Mouse (Mus musculus) MEL (cell line): Measurements from ENCODE around the gene Kansl1.

Source experiments
- CTCF ChIP-seq, 3 experiments: IDR thresholded peaks in 2 of 3; conservative IDR thresholded peaks in 1 of 3; 2 replicates each; pipeline ENCODE4 v1.5.1; 2011 to 2012; ENCODE audit warnings: low read length in 3 of 3, low read depth in 2 of 3, mild to moderate bottlenecking in 2 of 3, improper control_type of control experiment in 1 of 3, inconsistent platforms in 1 of 3, mixed read lengths in 1 of 3, moderate library complexity in 1 of 3; ENCODE audit not compliant: control insufficient read depth in 1 of 3, insufficient read depth in 1 of 3, poor library complexity in 1 of 3, severe bottlenecking in 1 of 3
- POLR2A ChIP-seq, 2 experiments: IDR thresholded peaks; 2 replicates each; pipeline ENCODE4 v1.6.1; 2011 to 2012; ENCODE audit warnings: low read length in 2 of 2, mild to moderate bottlenecking in 2 of 2, control low read depth in 1 of 2, improper control_type of control experiment in 1 of 2, low read depth in 1 of 2, moderate library complexity in 1 of 2; ENCODE audit not compliant: control insufficient read depth in 1 of 2, insufficient read depth in 1 of 2, poor library complexity in 1 of 2
- RAD21 ChIP-seq: IDR thresholded peaks from 2 replicates; pipeline ENCODE4 v1.6.1; 2011; ENCODE audit warnings: mild to moderate bottlenecking, low read depth, low read length, improper control_type of control experiment
- TCF12 ChIP-seq: IDR thresholded peaks from 2 replicates; pipeline ENCODE4 v1.6.1; 2014; ENCODE audit warnings: low read depth, mild to moderate bottlenecking, inconsistent platforms, low read length, improper control_type of control experiment, moderate library complexity

DNA sequence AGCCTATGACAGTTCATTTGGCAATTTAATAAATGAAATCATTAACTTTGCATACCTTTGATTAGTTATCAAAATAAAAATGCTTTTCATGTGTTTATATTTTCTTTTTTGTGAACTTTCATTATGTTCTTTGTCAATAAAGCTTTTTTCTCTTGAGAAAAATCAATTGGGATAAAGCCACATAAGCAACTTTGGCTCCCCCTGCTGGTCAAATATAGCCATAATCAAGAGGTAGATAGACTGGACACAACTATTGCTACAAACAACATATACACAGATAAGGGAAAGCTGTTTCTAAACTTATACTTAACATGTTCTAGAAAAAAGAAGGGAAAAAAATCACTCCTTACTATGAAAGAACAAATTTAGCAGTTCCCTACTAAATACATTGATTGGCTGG, 7.1 kb downstream of the Kansl1 start:
- TF ChIP-seq RAD21 = peak; percentile 89
- TF ChIP-seq CTCF (IDR thresholded peaks at IDR 0.05 in 2 of 3, conservative IDR thresholded peaks at IDR 0.05 in 1 of 3; ENCODE audit: control insufficient read depth in 1 of 3, insufficient read depth in 1 of 3, low read depth in 2 of 3, low read length in 3 of 3, poor library complexity in 1 of 3, severe bottlenecking in 1 of 3) = peak; percentile 25 to 97 (median 78); a peak in 5 of 6 replicates
- no peak for TF ChIP-seq POLR2A (IDR thresholded peaks at IDR 0.05; ENCODE audit: control insufficient read depth in 1 of 2, insufficient read depth in 1 of 2, low read depth in 1 of 2, low read length in 2 of 2, poor library complexity in 1 of 2)
- TF ChIP-seq TCF12 = no peak
